In the genomic region with DNA sequence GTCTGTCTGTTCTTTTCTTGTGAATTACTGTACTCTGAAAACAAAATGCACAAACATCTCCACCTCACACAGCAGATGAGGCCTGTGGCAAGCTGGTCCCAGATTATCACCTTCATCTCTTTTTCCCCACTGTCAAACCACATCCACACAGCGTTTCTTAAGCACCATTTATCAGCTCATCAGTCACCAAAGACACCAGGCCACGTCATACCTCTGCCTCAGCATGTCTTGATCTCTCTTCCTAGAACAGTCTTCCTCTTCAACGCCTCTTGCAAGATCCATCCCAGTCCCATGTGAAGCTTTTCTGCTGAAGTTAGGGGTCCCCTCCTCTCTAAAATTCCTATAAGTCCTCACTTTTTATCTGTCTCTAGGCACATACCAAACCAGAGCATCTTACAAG, we compare ENCODE assay signal across 22 mouse cellular contexts.
DNase-seq lines count a peak whose midpoint lies in the region; ATAC-seq and TF ChIP-seq lines count a peak whose summit lies in the region.
"Had no signal": no experiment of that assay in that cellular context is flagged by ENCODE, and none has a peak within 500 bp of the region (broad histone marks: within the 10 kb centered on the region; RNA-seq: fewer than 3 reads in every experiment).

No protein-coding gene starts in this region.

- TF ChIP-seq POLR2A in small intestine, adult 2 months (IDR thresholded peaks at IDR 0.05; ENCODE audit: low read depth, low read length): no peak

- TF ChIP-seq CTCF in G1E (IDR thresholded peaks at IDR 0.05; ENCODE audit: low read depth, low read length): no peak
- no peak for TF ChIP-seq CTCF in small intestine, adult 2 months (IDR thresholded peaks at IDR 0.05; ENCODE audit: extremely low read depth, insufficient read length, insufficient replicate concordance, low read depth, low read length)

- WGBS in small intestine, adult 2 months: 80% methylated on average over 3 of the region's 3 CpGs
- 30% methylated on average over 3 of the region's 3 CpGs for WGBS in liver, embryonic 12.5 days (ENCODE audit: insufficient replicate concordance)

- ATAC-seq in G1E (ENCODE audit: extremely low read depth, insufficient number of reproducible peaks, low FRiP score, poor library complexity, severe bottlenecking): peak; percentile 49
- peak; percentile 81 for ATAC-seq in inflammation-experienced regulatory T-cells, adult 6 months
- ATAC-seq in liver, embryonic 12.5 days: no peak
- ATAC-seq: hindbrain, embryonic 16.5 days; lung, postnatal 0 days had no signal

- no peaks in the 10 kb centered on the region for H3K36me3 ChIP-seq in G1E (replicated peaks)
- H3K36me3 ChIP-seq in small intestine, adult 2 months (ENCODE audit: control insufficient read depth, insufficient read depth, low read length): no peaks in the 10 kb centered on the region
- no peaks in the 10 kb centered on the region for H3K36me3 ChIP-seq in liver, embryonic 12.5 days
- H3K36me3 ChIP-seq: heart, embryonic 10.5 days had no signal

- H3K4me1 ChIP-seq in G1E (ENCODE audit: insufficient read depth, low read depth, low read length): no peaks in the 10 kb centered on the region
- H3K4me1 ChIP-seq in small intestine, adult 2 months (ENCODE audit: control insufficient read depth, insufficient read depth, insufficient read length, low read length): no peaks in the 10 kb centered on the region
- H3K4me1 ChIP-seq in liver, embryonic 12.5 days: no peaks in the 10 kb centered on the region
- H3K4me1 ChIP-seq: heart, embryonic 10.5 days had no signal

- no peaks in the 10 kb centered on the region for H3K27me3 ChIP-seq in G1E (ENCODE audit: insufficient read depth, low read length)
- H3K27me3 ChIP-seq in small intestine, adult 2 months (ENCODE audit: control insufficient read depth, insufficient read depth, low read length): no peaks in the 10 kb centered on the region
- no peaks in the 10 kb centered on the region for H3K27me3 ChIP-seq in liver, embryonic 12.5 days (replicated peaks)

- H3K27ac ChIP-seq in small intestine, adult 2 months (ENCODE audit: insufficient read depth, low read depth, low read length): 0 out of 2 replicates have a peak overlapping the region, but pooled peaks have one; percentile 46
- no peak overlapping the region for H3K27ac ChIP-seq in liver, embryonic 12.5 days
- H3K27ac ChIP-seq: heart, embryonic 10.5 days; kidney, postnatal 0 days; left cerebral cortex, adult 2 months; macrophage had no signal

- H3K9me3 ChIP-seq in G1E (replicated peaks): no peaks in the 10 kb centered on the region
- H3K9me3 ChIP-seq in liver, embryonic 12.5 days (replicated peaks): no peaks in the 10 kb centered on the region
- H3K9me3 ChIP-seq: heart, embryonic 10.5 days had no signal

- DNase-seq in thymus, postnatal 0 days (ENCODE audit: low spot score): peak; percentile 16
- no peak for DNase-seq in thymus, adult 18-20 months
- no peak for DNase-seq in G1E (ENCODE audit: low spot score)
- no peak for DNase-seq in right cerebral cortex, postnatal 10 days (ENCODE audit: low spot score in 2 of 2)
- DNase-seq in kidney, adult 9 months: no peak
- DNase-seq: cerebellum, adult 11-12 months; cerebellum, postnatal 10 days; gastrocnemius, postnatal 36 days; kidney, adult 18-20 months; left cerebral cortex, postnatal 4 days; liver; right cerebral cortex, postnatal 14 days had no signal

- H3K4me2 ChIP-seq in liver, embryonic 12.5 days: no peak overlapping the region
- H3K4me2 ChIP-seq: midbrain, embryonic 11.5 days had no signal

- H3K4me3 ChIP-seq in G1E (ENCODE audit: low read depth, low read length): no peak overlapping the region
- no peak overlapping the region for H3K4me3 ChIP-seq in small intestine, adult 2 months (ENCODE audit: low read depth, low read length)
- no peak overlapping the region for H3K4me3 ChIP-seq in liver, embryonic 12.5 days
- H3K4me3 ChIP-seq: heart, embryonic 10.5 days; left cerebral cortex, adult 2 months had no signal

- H3K9ac ChIP-seq in liver, embryonic 12.5 days: no peak overlapping the region
